Mouse (Mus musculus) heart, adult 18-20 months (tissue): ENCODE data around the gene Mrpl16. TPM values are rescaled to one million over a fixed set of nuclear protein-coding genes. Genes with fewer than 3 reads are reported as not detected.

Source experiments
- total RNA-seq, 2 experiments: library from RNA; stranded (reverse); gene quantifications; 2 replicates each; pipeline ENCODE4 v1.2.3; 2021

The Mrpl16 gene
- total RNA-seq, 2 experiments from 2014 or later, result 113 to 120 TPM

Other genes with a start within 250 kb of the Mrpl16 start
- gene Ms4a4d, start 233.6 kb upstream of the Mrpl16 start, total RNA-seq, result 1 to 10 TPM; 5.4 to 6.7 TPM
- 1 to 10 TPM; 3.6 to 4.7 TPM for gene Ms4a6d, start 165.5 kb upstream of the Mrpl16 start, total RNA-seq
- gene Ms4a2, start 146.7 kb upstream of the Mrpl16 start, total RNA-seq, result not detected
- not detected for gene Ms4a3, start 129.5 kb upstream of the Mrpl16 start, total RNA-seq
- gene Oosp2, start 109.8 kb upstream of the Mrpl16 start, total RNA-seq, result not detected
- not detected for gene Oosp1, start 79.2 kb upstream of the Mrpl16 start, total RNA-seq
- not detected for gene Oosp3, start 73.3 kb upstream of the Mrpl16 start, total RNA-seq
- gene Gif, start 22.8 kb upstream of the Mrpl16 start, total RNA-seq, result not detected
- gene Stx3, start 49.0 kb downstream of the Mrpl16 start, total RNA-seq, result 1 to 10 TPM; 3.5 to 4.5 TPM
- gene Olfr1417, start 68.8 kb downstream of the Mrpl16 start, total RNA-seq, result not detected
- gene Olfr1418, start 90.7 kb downstream of the Mrpl16 start, total RNA-seq, result not detected
- not detected for gene Olfr1419, start 104.7 kb downstream of the Mrpl16 start, total RNA-seq
- not detected for gene Olfr1420, start 116.2 kb downstream of the Mrpl16 start, total RNA-seq
- gene Patl1, start 142.0 kb downstream of the Mrpl16 start, total RNA-seq, result 10 to 100 TPM; 24.7 to 27.3 TPM
- 10 to 100 TPM; 97.2 to 99.2 TPM for gene Osbp, start 195.6 kb downstream of the Mrpl16 start, total RNA-seq